Mouse (Mus musculus) lung, embryonic 14.5 days (tissue): Measurements from ENCODE around the gene Fam24b. TPM values are rescaled to one million over a fixed set of nuclear protein-coding genes. Genes with fewer than 3 reads are reported as not detected.

Experiments
- ATAC-seq: fragments of 200-750 bp; cut with Nextera tagmentation; 2 replicates; pipeline ENCODE4 v1.8.0; 2017; ENCODE audit warnings: mild to moderate bottlenecking, moderate TSS enrichment, moderate library complexity; ENCODE audit not compliant: insufficient read depth
- DNase-seq: peaks from one replicate; pipeline ENCODE4 v3.0.0-alpha.2; 2015
- H3K27ac ChIP-seq: fragments of 300-500 bp; sonication (generic); 2 replicates; pipeline ENCODE4 v1.5.1; 2014; ENCODE audit warnings: low read depth, mild to moderate bottlenecking, moderate library complexity
- H3K27me3 ChIP-seq: fragments of 300-500 bp; sonication (generic); 2 replicates; pipeline ENCODE4 v1.6.1; 2014; ENCODE audit warnings: low read length, control low read depth; ENCODE audit not compliant: insufficient read depth
- H3K36me3 ChIP-seq: fragments of 300-500 bp; sonication (generic); 2 replicates; pipeline ENCODE4 v1.6.1; 2014; ENCODE audit warnings: control low read depth; ENCODE audit not compliant: insufficient read depth
- H3K4me1 ChIP-seq: fragments of 300-500 bp; sonication (generic); 2 replicates; pipeline ENCODE4 v1.6.1; 2014; ENCODE audit warnings: antibody characterized with exemption, control low read depth; ENCODE audit not compliant: insufficient read depth
- H3K4me2 ChIP-seq: fragments of 300-500 bp; sonication (generic); 2 replicates; pipeline ENCODE4 v1.6.1; 2014; ENCODE audit warnings: mild to moderate bottlenecking
- H3K4me3 ChIP-seq: fragments of 300-500 bp; sonication (generic); 2 replicates; pipeline ENCODE4 v1.5.1; 2014; ENCODE audit warnings: low read depth, low read length
- H3K9ac ChIP-seq: fragments of 300-500 bp; sonication (generic); 2 replicates; pipeline ENCODE4 v1.6.1; 2014
- H3K9me3 ChIP-seq: fragments of 300-500 bp; sonication (generic); 2 replicates; pipeline ENCODE4 v1.6.1; 2016; ENCODE audit warnings: low read depth, low read length, control low read depth
- CTCF ChIP-seq: IDR thresholded peaks from 2 replicates; pipeline ENCODE4 v1.5.1; 2016; ENCODE audit warnings: antibody characterized with exemption, low read depth
- WGBS: fragments of 180-500 bp; shearing (Covaris S2); extraction: QIAGEN DNeasy Blood & Tissue Kit; methylation state at CpG from one replicate; pipeline ENCODE4 v1.1.7; 2014; 5-methylcytosine and 5-hydroxymethylcytosine counted together
- polyA plus RNA-seq: library from polyadenylated mRNA; unstranded; fragments of >200 nt; fragmentation: Nextera tagmentation; extraction: Ambion mirVana; gene quantifications from 2 replicates; pipeline ENCODE4 v1.2.1, GENCODE M21; 2014

The Fam24b gene
- polyA plus RNA-seq, 1 experiment from 2014 or later = not detected

GRCm38 (mm10) chr7:131362269-131362614 lies 32.9 kb upstream of the Fam24b start:
- H3K9ac ChIP-seq = peak overlapping the region; percentile 88
- 0% methylated on average over 35 of the region's 35 CpGs for WGBS
- peak overlapping the region; percentile 89 for H3K27ac ChIP-seq
- H3K4me1 ChIP-seq = peaks cover 11% of the 10 kb centered on the region; the same call in 1 of the 2 replicates
- no peaks in the 10 kb centered on the region for H3K9me3 ChIP-seq
- no peak for TF ChIP-seq CTCF
- H3K27me3 ChIP-seq = no peaks in the 10 kb centered on the region
- ATAC-seq (peak; percentile 82), DNase-seq (no peak)
- H3K36me3 ChIP-seq = peaks cover 28% of the 10 kb centered on the region
- H3K4me3 ChIP-seq = peak overlapping the region; percentile 92
- H3K4me2 ChIP-seq = peak overlapping the region; percentile 92

GRCm38 (mm10) chr7:131356105-131356504 lies 26.8 kb upstream of the Fam24b start:
- H3K4me2 ChIP-seq = no peak overlapping the region
- 92% methylated on average over 13 of the region's 13 CpGs for WGBS

GRCm38 (mm10) chr7:131345856-131346541 lies 16.7 kb upstream of the Fam24b start:
- Histone ChIP-seq H3K4me2 (no peak overlapping the region), H3K9me3 (no peaks in the 10 kb centered on the region), H3K27me3 (no peaks in the 10 kb centered on the region), H3K4me1 (no peaks in the 10 kb centered on the region), H3K36me3 (peaks cover 75% of the 10 kb centered on the region), H3K4me3 (no peak overlapping the region), H3K27ac (no peak overlapping the region), H3K9ac (no peak overlapping the region)
- DNase-seq = no peak
- no peak for ATAC-seq
- no peak for TF ChIP-seq CTCF
- 84% methylated on average over 7 of the region's 7 CpGs for WGBS

More at GRCm38 (mm10) chr7:131356105-131356504, 26.8 kb upstream of the Fam24b start:
- Histone ChIP-seq H3K4me3 (no peak overlapping the region), H3K27me3 (no peaks in the 10 kb centered on the region), H3K36me3 (peaks cover 66% of the 10 kb centered on the region), H3K27ac (no peak overlapping the region), H3K4me1 (0 out of 2 replicates have a peak, but pooled peaks cover under 1% of the 10 kb centered on the region), H3K9ac (no peak overlapping the region), H3K9me3 (no peaks in the 10 kb centered on the region)
- DNase-seq (no peak), ATAC-seq (no peak)
- no peak for TF ChIP-seq CTCF

GRCm38 (mm10) chr7:131337502-131338068 lies 8.3 kb upstream of the Fam24b start:
- H3K9me3 ChIP-seq = no peaks in the 10 kb centered on the region
- no peak overlapping the region for H3K4me3 ChIP-seq
- peak; percentile 31 for DNase-seq
- 24% methylated on average over 8 of the region's 8 CpGs for WGBS
- H3K36me3 ChIP-seq = peaks cover 24% of the 10 kb centered on the region
- TF ChIP-seq CTCF = no peak
- no peaks in the 10 kb centered on the region for H3K4me1 ChIP-seq
- H3K27ac ChIP-seq = peak overlapping the region; percentile 55
- H3K4me2 ChIP-seq = no peak overlapping the region
- no peak overlapping the region for H3K9ac ChIP-seq
- no peaks in the 10 kb centered on the region for H3K27me3 ChIP-seq
- ATAC-seq = peak; percentile 44; the same call in 1 of the 2 replicates

GRCm38 (mm10) chr7:131333564-131333963 lies 4.2 kb upstream of the Fam24b start, which contains the start of gene Fam24a:
Gene Fam24a (plus strand): TSS chr7:131333864.
- Histone ChIP-seq H3K9ac (no peak within 1 kb of the TSS), H3K4me1 (no peaks in the 10 kb centered on the region), H3K4me3 (no peak within 1 kb of the TSS), H3K4me2 (no peak within 1 kb of the TSS), H3K9me3 (no peaks in the 10 kb centered on the region), H3K27me3 (no peaks in the 10 kb centered on the region), H3K36me3 (no peaks in the 10 kb centered on the region), H3K27ac (no peak within 1 kb of the TSS)
- WGBS = 31% methylated on average over 1 of the region's 1 CpGs
- no peak for TF ChIP-seq CTCF
- ATAC-seq (no peak), DNase-seq (no peak)

- Histone ChIP-seq H3K36me3 (no peaks in the 10 kb centered on the region), H3K27me3 (no peaks in the 10 kb centered on the region), H3K4me1 (no peaks in the 10 kb centered on the region), H3K9me3 (no peaks in the 10 kb centered on the region), H3K9ac (no peak overlapping the region), H3K4me3 (no peak overlapping the region), H3K4me2 (no peak overlapping the region), H3K27ac (no peak overlapping the region)
- 71% methylated on average over 2 of the region's 2 CpGs for WGBS
- DNase-seq (no peak), ATAC-seq (no peak)
- no peak for TF ChIP-seq CTCF
These were observed 2.4 kb upstream of the Fam24b start for GRCm38 (mm10) chr7:131331688-131332087.

- DNase-seq (peak; percentile 11), ATAC-seq (no peak)
- Histone ChIP-seq H3K9ac (no peak overlapping the region), H3K27ac (no peak overlapping the region), H3K27me3 (no peaks in the 10 kb centered on the region), H3K4me2 (no peak overlapping the region), H3K9me3 (no peaks in the 10 kb centered on the region), H3K36me3 (no peaks in the 10 kb centered on the region), H3K4me3 (no peak overlapping the region), H3K4me1 (no peaks in the 10 kb centered on the region)
- TF ChIP-seq CTCF = peak; percentile 14; the same call in 1 of the 2 replicates
- 77% methylated on average over 5 of the region's 5 CpGs for WGBS
These were observed 2.3 kb downstream of the Fam24b start for GRCm38 (mm10) chr7:131327054-131327453.
